Mouse (Mus musculus): Measurements from ENCODE around the gene Dnah6. TPM values are rescaled to one million over a fixed set of nuclear protein-coding genes. Genes with fewer than 3 reads are reported as not detected.

The Dnah6 gene
- polyA plus RNA-seq, 1 experiment from 2014 or later = 0.04 TPM

GRCm38 (mm10) chr6:73113365-73113764 lies 108.1 kb downstream of the Dnah6 start:
- Histone ChIP-seq H3K9me3 (no peaks in the 10 kb centered on the region), H3K27ac (replicated peaks) (no peak overlapping the region), H3K4me3 (no peak overlapping the region), H3K27me3 (replicated peaks; ENCODE audit: low read depth, poor library complexity, severe bottlenecking) (no peaks in the 10 kb centered on the region), H3K36me3 (replicated peaks) (no peaks in the 10 kb centered on the region), H3K4me1 (no peaks in the 10 kb centered on the region)
- 90% methylated on average over 2 of the region's 2 CpGs for WGBS
- no peak for DNase-seq (ENCODE audit: low spot score)

DNA sequence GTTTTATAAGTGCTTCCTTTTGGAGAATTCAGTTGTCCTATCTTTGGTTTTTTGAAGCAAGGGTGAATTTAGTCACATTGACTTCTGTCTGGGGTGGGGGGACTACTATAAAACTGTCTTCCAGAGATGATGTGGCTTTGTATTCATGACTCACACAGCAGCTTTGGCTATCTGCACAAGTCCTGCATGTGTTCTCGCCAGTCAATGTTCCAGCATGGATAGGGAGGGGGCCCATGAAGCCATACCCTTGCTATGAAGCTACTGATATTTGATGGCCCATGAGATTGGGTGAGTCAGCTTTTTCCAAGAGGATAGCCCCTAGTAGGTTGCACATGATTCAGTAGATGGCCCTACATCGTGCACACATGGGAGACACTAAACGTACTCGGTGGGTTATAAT lies 128.3 kb downstream of the Dnah6 start:
- DNase-seq (ENCODE audit: low spot score) = no peak
- H3K9me3 ChIP-seq = no peaks in the 10 kb centered on the region
- no peaks in the 10 kb centered on the region for H3K36me3 ChIP-seq (replicated peaks)
- WGBS = 93% methylated on average over 4 of the region's 4 CpGs
- no peaks in the 10 kb centered on the region for H3K4me1 ChIP-seq
- H3K4me3 ChIP-seq = no peak overlapping the region
- no peak overlapping the region for H3K27ac ChIP-seq (replicated peaks)
- no peaks in the 10 kb centered on the region for H3K27me3 ChIP-seq (replicated peaks; ENCODE audit: low read depth, poor library complexity, severe bottlenecking)

GRCm38 (mm10) chr6:73090836-73091235 lies 130.6 kb downstream of the Dnah6 start:
- no peak for DNase-seq (ENCODE audit: low spot score)
- no peaks in the 10 kb centered on the region for H3K9me3 ChIP-seq
- no peak overlapping the region for H3K4me3 ChIP-seq
- no peaks in the 10 kb centered on the region for H3K4me1 ChIP-seq
- H3K27me3 ChIP-seq (replicated peaks; ENCODE audit: low read depth, poor library complexity, severe bottlenecking) = no peaks in the 10 kb centered on the region
- WGBS = 81% methylated on average over 8 of the region's 8 CpGs
- H3K36me3 ChIP-seq (replicated peaks) = no peaks in the 10 kb centered on the region
- no peak overlapping the region for H3K27ac ChIP-seq (replicated peaks)

DNA sequence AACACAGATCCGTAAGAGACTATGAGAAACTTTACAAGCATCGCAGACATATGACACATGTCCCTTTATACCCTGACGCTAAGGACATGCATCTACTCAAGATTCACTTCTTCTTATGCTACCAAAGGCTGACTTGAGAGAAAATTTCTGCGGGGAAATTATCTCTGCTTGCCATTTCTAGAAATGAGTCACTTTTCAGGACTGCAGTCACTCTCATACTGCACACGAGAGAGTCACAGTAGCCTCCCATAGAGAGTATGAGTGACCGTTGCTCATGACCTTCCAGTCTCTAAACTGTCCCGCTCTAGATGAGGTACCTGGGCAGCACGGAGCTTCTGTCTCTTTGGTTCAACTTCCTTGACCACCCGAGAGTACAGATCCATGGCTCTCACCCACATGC lies 138.9 kb downstream of the Dnah6 start:
- H3K27ac ChIP-seq (replicated peaks) = no peak overlapping the region
- 91% methylated on average over 9 of the region's 9 CpGs for WGBS
- 0 out of 2 replicates have a peak, but pooled peaks cover 10% of the 10 kb centered on the region for H3K9me3 ChIP-seq
- H3K4me3 ChIP-seq = no peak overlapping the region
- no peak for DNase-seq (ENCODE audit: low spot score)
- no peaks in the 10 kb centered on the region for H3K4me1 ChIP-seq
- H3K36me3 ChIP-seq (replicated peaks) = no peaks in the 10 kb centered on the region
- H3K27me3 ChIP-seq (replicated peaks; ENCODE audit: low read depth, poor library complexity, severe bottlenecking) = no peaks in the 10 kb centered on the region

- Histone ChIP-seq H3K27ac (replicated peaks) (no peak overlapping the region), H3K4me3 (no peak overlapping the region), H3K36me3 (replicated peaks) (no peaks in the 10 kb centered on the region), H3K9me3 (no peaks in the 10 kb centered on the region), H3K4me1 (no peaks in the 10 kb centered on the region), H3K27me3 (replicated peaks; ENCODE audit: low read depth, poor library complexity, severe bottlenecking) (no peaks in the 10 kb centered on the region)
- 70% methylated on average over 3 of the region's 3 CpGs for WGBS
- no peak for DNase-seq (ENCODE audit: low spot score)
These were observed 149.2 kb downstream of the Dnah6 start for GRCm38 (mm10) chr6:73072093-73072786.

GRCm38 (mm10) chr6:73071214-73071613 lies 150.2 kb downstream of the Dnah6 start:
- no peak for DNase-seq (ENCODE audit: low spot score)
- H3K27me3 ChIP-seq (replicated peaks; ENCODE audit: low read depth, poor library complexity, severe bottlenecking) = no peaks in the 10 kb centered on the region
- 79% methylated on average over 3 of the region's 3 CpGs for WGBS

GRCm38 (mm10) chr6:73070663-73071062 lies 150.8 kb downstream of the Dnah6 start:
- H3K4me1 ChIP-seq = no peaks in the 10 kb centered on the region
- no peaks in the 10 kb centered on the region for H3K9me3 ChIP-seq
- no peak for DNase-seq (ENCODE audit: low spot score)
- no peaks in the 10 kb centered on the region for H3K27me3 ChIP-seq (replicated peaks; ENCODE audit: low read depth, poor library complexity, severe bottlenecking)
- no peak overlapping the region for H3K4me3 ChIP-seq
- H3K27ac ChIP-seq (replicated peaks) = no peak overlapping the region
- no peaks in the 10 kb centered on the region for H3K36me3 ChIP-seq (replicated peaks)
- WGBS = 79% methylated on average over 6 of the region's 6 CpGs

More at GRCm38 (mm10) chr6:73071214-73071613, 150.2 kb downstream of the Dnah6 start:
- Histone ChIP-seq H3K9me3 (no peaks in the 10 kb centered on the region), H3K4me1 (no peaks in the 10 kb centered on the region), H3K27ac (replicated peaks) (no peak overlapping the region), H3K4me3 (no peak overlapping the region), H3K36me3 (replicated peaks) (no peaks in the 10 kb centered on the region)

DNA sequence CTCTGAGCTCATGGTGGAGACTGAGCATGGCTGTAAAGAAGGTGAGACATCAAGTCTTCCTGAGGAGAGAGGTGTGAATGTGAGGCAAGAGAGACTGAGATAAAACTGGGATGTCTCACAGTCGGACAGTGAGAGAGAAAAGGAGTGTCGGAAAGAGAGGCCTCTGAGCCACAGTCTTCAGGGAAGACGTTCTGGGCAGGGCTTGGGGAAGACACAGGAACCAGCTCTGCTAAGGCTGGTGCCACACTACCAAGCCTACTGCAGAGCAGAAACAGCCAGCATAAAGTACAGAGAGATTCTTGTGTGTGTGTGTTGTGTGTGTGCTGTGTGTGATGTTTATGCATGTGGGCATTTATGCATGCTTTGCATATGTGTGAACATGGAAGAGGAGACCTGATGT lies 156.9 kb downstream of the Dnah6 start:
- H3K9me3 ChIP-seq = no peaks in the 10 kb centered on the region
- H3K4me1 ChIP-seq = peaks cover 4% of the 10 kb centered on the region; the same call in 1 of the 2 replicates
- no peaks in the 10 kb centered on the region for H3K36me3 ChIP-seq (replicated peaks)
- no peak for DNase-seq (ENCODE audit: low spot score)
- H3K27ac ChIP-seq (replicated peaks) = no peak overlapping the region
- H3K4me3 ChIP-seq = no peak overlapping the region
- WGBS = 80% methylated on average over 3 of the region's 3 CpGs
- H3K27me3 ChIP-seq (replicated peaks; ENCODE audit: low read depth, poor library complexity, severe bottlenecking) = no peaks in the 10 kb centered on the region

DNA sequence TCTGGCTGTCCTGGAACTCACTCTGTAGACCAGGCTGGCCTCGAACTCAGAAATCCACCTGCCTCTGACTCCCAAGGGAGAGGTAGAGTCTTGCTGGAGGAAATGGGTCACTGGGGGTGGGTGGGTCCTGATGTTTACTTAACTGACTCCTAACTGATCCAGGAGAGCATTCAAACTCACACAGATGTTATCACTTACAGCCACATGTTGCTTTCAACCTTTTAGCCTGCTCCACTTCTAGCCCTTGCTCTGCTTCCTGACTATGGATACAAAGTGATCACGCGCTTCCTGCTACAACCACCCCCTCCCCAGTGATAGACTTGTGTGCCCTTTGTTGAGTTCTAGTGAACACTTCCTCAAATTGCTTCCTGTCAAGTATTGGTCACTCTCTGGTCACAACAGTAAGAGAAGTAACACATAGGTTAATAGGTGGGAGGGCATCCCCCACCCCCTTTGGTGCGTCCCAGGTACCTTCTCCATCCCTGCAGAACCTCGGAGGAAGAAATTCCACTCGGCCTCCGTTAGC lies 161.8 kb downstream of the Dnah6 start:
- peak; percentile 21 for DNase-seq (ENCODE audit: low spot score)
- Histone ChIP-seq H3K9me3 (peaks cover 14% of the 10 kb centered on the region), H3K4me1 (peaks cover 5% of the 10 kb centered on the region; the same call in 1 of the 2 replicates), H3K4me3 (no peak overlapping the region), H3K27me3 (replicated peaks; ENCODE audit: low read depth, poor library complexity, severe bottlenecking) (no peaks in the 10 kb centered on the region), H3K36me3 (replicated peaks) (no peaks in the 10 kb centered on the region), H3K27ac (replicated peaks) (no peak overlapping the region)
- 78% methylated on average over 7 of the region's 7 CpGs for WGBS

DNA sequence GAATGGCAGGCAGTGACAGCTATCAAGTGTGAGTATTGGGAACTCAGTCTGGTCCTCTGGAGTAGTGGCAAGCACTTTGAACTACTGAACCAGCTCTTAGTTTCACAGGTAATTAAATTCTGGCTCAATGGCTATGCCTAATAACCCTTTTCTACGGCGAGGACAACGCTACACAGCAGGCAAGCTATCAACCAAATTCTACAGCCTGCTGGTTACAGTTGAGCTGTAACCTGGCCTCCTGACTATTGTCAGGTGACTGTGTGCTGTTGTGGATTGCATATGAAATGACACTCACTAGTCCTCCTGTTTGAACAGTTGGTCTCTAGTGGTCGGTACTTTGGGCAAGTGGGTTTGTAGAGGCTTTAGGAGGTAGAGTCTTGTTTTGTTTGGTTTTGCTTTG lies 162.3 kb downstream of the Dnah6 start:
- Histone ChIP-seq H3K27me3 (replicated peaks; ENCODE audit: low read depth, poor library complexity, severe bottlenecking) (no peaks in the 10 kb centered on the region), H3K4me1 (peaks cover 5% of the 10 kb centered on the region; the same call in 1 of the 2 replicates), H3K9me3 (peaks cover 14% of the 10 kb centered on the region), H3K27ac (replicated peaks) (no peak overlapping the region), H3K4me3 (no peak overlapping the region), H3K36me3 (replicated peaks) (no peaks in the 10 kb centered on the region)
- no peak for DNase-seq (ENCODE audit: low spot score)
- WGBS = 88% methylated on average over 4 of the region's 4 CpGs

GRCm38 (mm10) chr6:73055347-73055746 lies 166.1 kb downstream of the Dnah6 start:
- no peaks in the 10 kb centered on the region for H3K27me3 ChIP-seq (replicated peaks; ENCODE audit: low read depth, poor library complexity, severe bottlenecking)
- peaks cover 5% of the 10 kb centered on the region; the same call in 1 of the 2 replicates for H3K4me1 ChIP-seq
- WGBS = 93% methylated on average over 6 of the region's 6 CpGs
- no peak overlapping the region for H3K4me3 ChIP-seq
- H3K9me3 ChIP-seq = peaks cover 14% of the 10 kb centered on the region
- DNase-seq (ENCODE audit: low spot score) = no peak
- H3K36me3 ChIP-seq (replicated peaks) = no peaks in the 10 kb centered on the region
- H3K27ac ChIP-seq (replicated peaks) = no peak overlapping the region

- Histone ChIP-seq H3K27me3 (replicated peaks; ENCODE audit: low read depth, poor library complexity, severe bottlenecking) (no peaks in the 10 kb centered on the region), H3K4me1 (peaks cover 3% of the 10 kb centered on the region; the same call in 1 of the 2 replicates), H3K4me3 (no peak overlapping the region), H3K36me3 (replicated peaks) (no peaks in the 10 kb centered on the region), H3K9me3 (peaks cover 14% of the 10 kb centered on the region), H3K27ac (replicated peaks) (no peak overlapping the region)
- no peak for DNase-seq (ENCODE audit: low spot score)
- WGBS = 93% methylated on average over 6 of the region's 6 CpGs
These were observed 166.6 kb downstream of the Dnah6 start for GRCm38 (mm10) chr6:73054807-73055206.

- WGBS = 91% methylated on average over 9 of the region's 9 CpGs
These were observed 167.9 kb downstream of the Dnah6 start for GRCm38 (mm10) chr6:73053526-73053925.

More at GRCm38 (mm10) chr6:73053526-73053925, 167.9 kb downstream of the Dnah6 start:
- H3K9me3 ChIP-seq = peaks cover 14% of the 10 kb centered on the region
- DNase-seq (ENCODE audit: low spot score) = no peak
- H3K4me3 ChIP-seq = no peak overlapping the region
- no peaks in the 10 kb centered on the region for H3K27me3 ChIP-seq (replicated peaks; ENCODE audit: low read depth, poor library complexity, severe bottlenecking)
- H3K27ac ChIP-seq (replicated peaks) = no peak overlapping the region
- H3K36me3 ChIP-seq (replicated peaks) = no peaks in the 10 kb centered on the region
- no peaks in the 10 kb centered on the region for H3K4me1 ChIP-seq
